Mouse (Mus musculus): Measurements from ENCODE around the gene Focad.

Focad gene

GRCm38 (mm10) chr4:88458093-88458492 is 363.7 kb downstream of the Focad start:
- DNase-seq (ENCODE audit: low read depth, low spot score) = no peak

DNA sequence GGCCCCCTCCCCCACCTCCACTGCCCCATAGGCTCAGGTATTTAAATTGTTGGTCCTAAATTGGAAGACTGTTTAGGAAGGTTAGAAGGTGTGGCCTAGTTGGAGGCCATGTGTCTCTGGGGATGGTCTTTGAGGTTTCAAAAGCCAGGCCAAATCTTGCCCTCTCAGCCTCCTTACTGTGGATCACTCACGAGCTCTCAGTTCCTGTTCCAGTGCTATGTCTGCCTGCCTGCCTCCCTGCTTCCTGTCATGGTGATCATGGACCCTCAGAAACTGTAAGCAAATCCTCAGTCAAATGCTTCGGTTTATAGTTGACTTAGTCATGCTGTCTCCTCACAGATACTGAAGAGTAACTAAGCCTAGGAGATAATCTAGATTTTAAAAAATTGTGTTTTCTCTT is 364.2 kb downstream of the Focad start:
- DNase-seq (ENCODE audit: low read depth, low spot score) = no peak
